Mouse (Mus musculus) kidney, adult 2 months (tissue): ENCODE results near the gene Wdfy3. TPM values are rescaled to one million over a fixed set of nuclear protein-coding genes. Genes with fewer than 3 reads are reported as not detected.

Experiments used
- DNase-seq: peaks from one replicate; pipeline ENCODE4 v3.0.0; 2021
- H3K27ac ChIP-seq: fragments of 200-500 bp; 2 replicates; pipeline ENCODE4 v1.5.1; 2012; ENCODE audit warnings: low read depth, low read length, control low read depth, inconsistent platforms; ENCODE audit not compliant: insufficient read depth
- H3K27me3 ChIP-seq: fragments of 200-500 bp; replicated peaks from 2 replicates; pipeline ENCODE4 v1.6.1; 2012; ENCODE audit warnings: mild to moderate bottlenecking, moderate library complexity, low read length, inconsistent platforms; ENCODE audit not compliant: control insufficient read depth, insufficient read depth
- H3K36me3 ChIP-seq: fragments of 200-500 bp; 2 replicates; pipeline ENCODE4 v1.6.1; 2012; ENCODE audit warnings: mild to moderate bottlenecking, moderate library complexity, low read length, inconsistent platforms; ENCODE audit not compliant: control insufficient read depth, insufficient read depth
- H3K4me1 ChIP-seq: fragments of 200-500 bp; 2 replicates; pipeline ENCODE4 v1.6.1; 2011; ENCODE audit warnings: low read length; ENCODE audit not compliant: control insufficient read depth, insufficient read depth
- H3K4me3 ChIP-seq: fragments of 200-500 bp; 2 replicates; pipeline ENCODE4 v1.5.1; 2011; ENCODE audit warnings: mild to moderate bottlenecking, low read depth, low read length, control low read depth; ENCODE audit not compliant: insufficient read depth
- CTCF ChIP-seq: fragments of 200-500 bp; conservative IDR thresholded peaks from 2 replicates; pipeline ENCODE4 v1.5.1; 2011; ENCODE audit warnings: low read depth, mild to moderate bottlenecking, control low read depth, low read length, moderate library complexity, mixed read lengths; ENCODE audit not compliant: insufficient read depth, insufficient read length
- POLR2A ChIP-seq: fragments of 200-500 bp; IDR thresholded peaks from one replicate; pipeline ENCODE4 v1.6.1; 2011; ENCODE audit warnings: low read depth, low read length, control low read depth
- WGBS: fragments of 180-500 bp; shearing (Covaris S2); methylation state at CpG from one replicate; pipeline ENCODE4 v1.1.7; 2018; 5-methylcytosine and 5-hydroxymethylcytosine counted together
- polyA plus RNA-seq: library from polyadenylated mRNA; depleted of rRNA; stranded (reverse); fragments of >200 nt; gene quantifications from 2 replicates; pipeline ENCODE4 v1.2.3, GENCODE M21; 2012

Gene Wdfy3
- polyA plus RNA-seq, 1 experiment: 39.7 TPM

GRCm38 (mm10) chr5:101802358-101803022 lies 267.2 kb downstream of the Wdfy3 start:
- 65% methylated on average over 9 of the region's 9 CpGs for WGBS
- H3K27ac ChIP-seq: no peak overlapping the region
- H3K27me3 ChIP-seq: no peaks in the 10 kb centered on the region
- no peaks in the 10 kb centered on the region for H3K36me3 ChIP-seq
- H3K4me3 ChIP-seq: no peak overlapping the region
- DNase-seq: no peak
- H3K4me1 ChIP-seq: no peaks in the 10 kb centered on the region
- TF ChIP-seq POLR2A: no peak
- no peak for TF ChIP-seq CTCF

GRCm38 (mm10) chr5:101801891-101802290 lies 267.8 kb downstream of the Wdfy3 start:
- TF ChIP-seq CTCF (no peak), POLR2A (no peak)
- 76% methylated on average over 2 of the region's 2 CpGs for WGBS
- H3K27me3 ChIP-seq: no peaks in the 10 kb centered on the region
- no peaks in the 10 kb centered on the region for H3K36me3 ChIP-seq
- H3K4me1 ChIP-seq: no peaks in the 10 kb centered on the region
- H3K27ac ChIP-seq: no peak overlapping the region
- no peak overlapping the region for H3K4me3 ChIP-seq
- no peak for DNase-seq

- 69% methylated on average over 4 of the region's 4 CpGs for WGBS
- Histone ChIP-seq H3K27ac (no peak overlapping the region), H3K27me3 (no peaks in the 10 kb centered on the region), H3K4me1 (no peaks in the 10 kb centered on the region), H3K4me3 (no peak overlapping the region), H3K36me3 (no peaks in the 10 kb centered on the region)
- DNase-seq: no peak
- TF ChIP-seq POLR2A (no peak), CTCF (no peak)
Measured at GRCm38 (mm10) chr5:101792665-101793064, 277.1 kb downstream of the Wdfy3 start.

GRCm38 (mm10) chr5:101790560-101790959 lies 279.2 kb downstream of the Wdfy3 start:
- no peak overlapping the region for H3K4me3 ChIP-seq
- WGBS: 73% methylated on average over 5 of the region's 5 CpGs
- no peak for DNase-seq
- no peaks in the 10 kb centered on the region for H3K27me3 ChIP-seq
- no peak for TF ChIP-seq CTCF
- no peak for TF ChIP-seq POLR2A
- H3K4me1 ChIP-seq: no peaks in the 10 kb centered on the region
- H3K27ac ChIP-seq: no peak overlapping the region
- H3K36me3 ChIP-seq: no peaks in the 10 kb centered on the region

GRCm38 (mm10) chr5:101789770-101790169 lies 280.0 kb downstream of the Wdfy3 start:
- TF ChIP-seq CTCF (no peak), POLR2A (no peak)
- no peak for DNase-seq
- no peak overlapping the region for H3K27ac ChIP-seq

GRCm38 (mm10) chr5:101785921-101786614 lies 283.7 kb downstream of the Wdfy3 start:
- no peak overlapping the region for H3K27ac ChIP-seq
- TF ChIP-seq POLR2A: no peak
- no peak for TF ChIP-seq CTCF
- DNase-seq: no peak
- 81% methylated on average over 4 of the region's 4 CpGs for WGBS
- no peak overlapping the region for H3K4me3 ChIP-seq
- H3K4me1 ChIP-seq: no peaks in the 10 kb centered on the region
- no peaks in the 10 kb centered on the region for H3K27me3 ChIP-seq
- H3K36me3 ChIP-seq: no peaks in the 10 kb centered on the region

More at GRCm38 (mm10) chr5:101789770-101790169, 280.0 kb downstream of the Wdfy3 start:
- Histone ChIP-seq H3K4me1 (no peaks in the 10 kb centered on the region), H3K4me3 (no peak overlapping the region), H3K36me3 (no peaks in the 10 kb centered on the region), H3K27me3 (no peaks in the 10 kb centered on the region)

- TF ChIP-seq CTCF (no peak), POLR2A (no peak)
- DNase-seq: no peak
- no peaks in the 10 kb centered on the region for H3K36me3 ChIP-seq
- H3K27me3 ChIP-seq: no peaks in the 10 kb centered on the region
- no peak overlapping the region for H3K27ac ChIP-seq
- H3K4me3 ChIP-seq: no peak overlapping the region
- H3K4me1 ChIP-seq: no peaks in the 10 kb centered on the region
- WGBS: 89% methylated on average over 2 of the region's 2 CpGs
Measured at GRCm38 (mm10) chr5:101784787-101785186, 284.9 kb downstream of the Wdfy3 start.
